In the genomic region with DNA sequence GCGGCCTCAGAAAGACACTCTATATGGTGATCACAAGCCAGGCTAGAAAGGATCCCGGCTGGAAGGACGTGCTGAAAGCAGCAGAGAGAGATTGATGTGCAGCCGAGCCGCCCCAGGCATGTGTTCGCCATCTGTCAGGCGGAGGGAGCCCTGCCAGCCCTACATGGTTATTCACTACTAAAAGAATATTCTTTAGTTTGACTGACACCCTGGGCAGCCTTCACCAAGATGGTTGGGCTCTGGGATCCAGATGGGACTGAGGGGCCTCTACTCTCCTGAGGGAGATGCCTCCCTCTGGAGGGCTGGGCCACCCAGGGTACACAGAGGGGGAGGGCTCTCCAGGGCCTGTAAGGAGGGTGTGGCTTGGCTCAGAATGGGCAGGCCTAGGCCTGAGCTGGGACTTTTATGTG, we compare ENCODE assay signal across 8 mouse cellular contexts.
A peak's percentile ranks its signal among the peaks of the same experiment; 100 is the strongest.
DNase-seq lines count a peak whose midpoint lies in the region; ATAC-seq and TF ChIP-seq lines count a peak whose summit lies in the region.

No protein-coding gene starts in this region.

- DNase-seq in ES-E14 (ENCODE audit: low read depth, low spot score), result no peak
- peak; percentile 83 to 85 for DNase-seq in cerebellum, adult 18-20 months
- DNase-seq in forelimb bud, embryonic 11.5 days (ENCODE audit: low read depth, low spot score), result peak; percentile 85
- DNase-seq in hindbrain, embryonic 14.5 days (ENCODE audit: low spot score), result peak; percentile 67
- DNase-seq in limb, embryonic 11.5 days (ENCODE audit: low spot score), result peak; percentile 84
- DNase-seq in urinary bladder, postnatal 10 days (ENCODE audit: low spot score), result no peak
- DNase-seq in Muller cell, postnatal 12 days (ENCODE audit: inconsistent ontology term), result no peak

- H3K4me2 ChIP-seq in hindbrain, embryonic 14.5 days (replicated peaks), result no peak overlapping the region
- no peak overlapping the region for H3K4me2 ChIP-seq in limb, embryonic 11.5 days (ENCODE audit: low read depth, severe bottlenecking)
- H3K4me2 ChIP-seq in neural tube, embryonic 15.5 days, result peak overlapping the region; percentile 27

- no peaks in the 10 kb centered on the region for H3K9me3 ChIP-seq in ES-E14 (ENCODE audit: control insufficient read depth, insufficient read depth, low read depth, low read length)
- no peaks in the 10 kb centered on the region for H3K9me3 ChIP-seq in hindbrain, embryonic 14.5 days (ENCODE audit: control insufficient read depth, low read length)
- H3K9me3 ChIP-seq in limb, embryonic 11.5 days (ENCODE audit: control insufficient read depth, low read length), result no peaks in the 10 kb centered on the region
- H3K9me3 ChIP-seq in neural tube, embryonic 15.5 days (replicated peaks), result no peaks in the 10 kb centered on the region

- 9% methylated on average over 7 of the region's 7 CpGs for WGBS in hindbrain, embryonic 14.5 days
- 5% methylated on average over 7 of the region's 7 CpGs for WGBS in limb, embryonic 11.5 days
- 15% methylated on average over 7 of the region's 7 CpGs for WGBS in neural tube, embryonic 15.5 days

- peaks cover 9 to 18% of the 10 kb centered on the region in 2 experiments for H3K4me1 ChIP-seq in ES-E14 (ENCODE audit: control insufficient read depth in 2 of 2, insufficient read depth in 2 of 2, low read length in 2 of 2, poor library complexity in 1 of 2)
- peaks cover 10% of the 10 kb centered on the region for H3K4me1 ChIP-seq in hindbrain, embryonic 14.5 days (replicated peaks; ENCODE audit: control insufficient read depth, insufficient read depth, low read length)
- H3K4me1 ChIP-seq in limb, embryonic 11.5 days (ENCODE audit: control insufficient read depth, insufficient read depth, low read length), result peaks cover 15% of the 10 kb centered on the region
- H3K4me1 ChIP-seq in neural tube, embryonic 15.5 days, result peaks cover 10% of the 10 kb centered on the region

- H3K9ac ChIP-seq in ES-E14 (ENCODE audit: insufficient read depth, low read depth, low read length, poor library complexity, severe bottlenecking), result 0 out of 2 replicates have a peak overlapping the region, but pooled peaks have one; percentile 18
- 0 out of 2 replicates have a peak overlapping the region, but pooled peaks have one; percentile 3 for H3K9ac ChIP-seq in hindbrain, embryonic 14.5 days
- no peak overlapping the region for H3K9ac ChIP-seq in limb, embryonic 11.5 days (ENCODE audit: low read length)
- H3K9ac ChIP-seq in neural tube, embryonic 15.5 days (replicated peaks), result no peak overlapping the region

- H3K36me3 ChIP-seq in ES-E14 (ENCODE audit: control insufficient read depth, insufficient read depth, low read length, poor library complexity, severe bottlenecking), result no peaks in the 10 kb centered on the region
- H3K36me3 ChIP-seq in hindbrain, embryonic 14.5 days (replicated peaks; ENCODE audit: control insufficient read depth, insufficient read depth), result no peaks in the 10 kb centered on the region
- no peaks in the 10 kb centered on the region for H3K36me3 ChIP-seq in limb, embryonic 11.5 days (ENCODE audit: control insufficient read depth, insufficient read depth, low read length)
- H3K36me3 ChIP-seq in neural tube, embryonic 15.5 days, result no peaks in the 10 kb centered on the region

- ATAC-seq in hindbrain, embryonic 14.5 days (ENCODE audit: low FRiP score), result peak; percentile 90
- peak; percentile 87 for ATAC-seq in limb, embryonic 11.5 days (ENCODE audit: insufficient number of reproducible peaks, low FRiP score, low TSS enrichment, low read depth)
- ATAC-seq in neural tube, embryonic 15.5 days (ENCODE audit: low FRiP score), result peak; percentile 83

- no peaks in the 10 kb centered on the region for H3K27me3 ChIP-seq in hindbrain, embryonic 14.5 days (ENCODE audit: control insufficient read depth, insufficient read depth, low read length)
- no peaks in the 10 kb centered on the region for H3K27me3 ChIP-seq in limb, embryonic 11.5 days (ENCODE audit: control insufficient read depth, insufficient read depth, low read length)
- H3K27me3 ChIP-seq in neural tube, embryonic 15.5 days (replicated peaks), result no peaks in the 10 kb centered on the region

- peak overlapping the region; percentile 3 to 4; a peak in 2 of 4 replicates for H3K4me3 ChIP-seq in ES-E14 (ENCODE audit: insufficient read depth in 1 of 2, low read depth in 1 of 2, low read length in 2 of 2, poor library complexity in 1 of 2, severe bottlenecking in 1 of 2)
- H3K4me3 ChIP-seq in hindbrain, embryonic 14.5 days (replicated peaks; ENCODE audit: low read length), result no peak overlapping the region
- H3K4me3 ChIP-seq in limb, embryonic 11.5 days (ENCODE audit: low read depth, low read length), result no peak overlapping the region
- no peak overlapping the region for H3K4me3 ChIP-seq in neural tube, embryonic 15.5 days (replicated peaks)

- no peak overlapping the region for H3K27ac ChIP-seq in ES-E14 (ENCODE audit: insufficient read depth, low read depth, low read length, poor library complexity, severe bottlenecking)
- H3K27ac ChIP-seq in hindbrain, embryonic 14.5 days, result peak overlapping the region; percentile 54
- H3K27ac ChIP-seq in limb, embryonic 11.5 days (replicated peaks; ENCODE audit: low read depth, low read length), result no peak overlapping the region
- peak overlapping the region; percentile 41; the same call in 1 of the 2 replicates for H3K27ac ChIP-seq in neural tube, embryonic 15.5 days (replicated peaks)

- in situ Hi-C loops in ES-E14 (cut with MboI; ENCODE audit: low sequenced_read_pairs in 2 of 2, unreplicated experiment in 2 of 2), result no loop called here

TF ChIP-seq in ES-E14, 5 proteins besides CTCF, POLR2A, EP300 and RAD21:
- no peak for TF ChIP-seq MAFK (IDR thresholded peaks at IDR 0.05; ENCODE audit: insufficient read depth, low read depth, low read length)
- TF ChIP-seq ZNF384 (IDR thresholded peaks at IDR 0.05; ENCODE audit: low read depth, low read length), result no peak
- TF ChIP-seq ZC3H11A (IDR thresholded peaks at IDR 0.05; ENCODE audit: borderline replicate concordance, low read depth, low read length), result no peak
- TF ChIP-seq CHD2 (IDR thresholded peaks at IDR 0.05; ENCODE audit: low read depth, low read length), result no peak
- TF ChIP-seq HCFC1 (IDR thresholded peaks at IDR 0.05; ENCODE audit: borderline replicate concordance, insufficient read depth, low read length), result no peak

Comparison
In these comparisons a context has a peak if more than half of its experiments do, and no peak if none do; other contexts are left out.
1. DNase-seq: peak in cerebellum, adult 18-20 months (2 of 2), forelimb bud, embryonic 11.5 days (single experiment), hindbrain, embryonic 14.5 days (single experiment) and limb, embryonic 11.5 days (single experiment); none in ES-E14 (single experiment), urinary bladder, postnatal 10 days (single experiment) and Muller cell, postnatal 12 days (single experiment).
2. H3K27ac ChIP-seq: peak in hindbrain, embryonic 14.5 days (single experiment) and neural tube, embryonic 15.5 days (single experiment); none in ES-E14 (single experiment) and limb, embryonic 11.5 days (single experiment).
3. H3K4me3 ChIP-seq: peak in ES-E14 (2 of 2); none in hindbrain, embryonic 14.5 days (single experiment), limb, embryonic 11.5 days (single experiment) and neural tube, embryonic 15.5 days (single experiment).
4. H3K9ac ChIP-seq: peak in ES-E14 (single experiment) and hindbrain, embryonic 14.5 days (single experiment); none in limb, embryonic 11.5 days (single experiment) and neural tube, embryonic 15.5 days (single experiment).
5. Peak in every context shown above with its lines, with median percentiles within 50 percentile points of each other: ATAC-seq.